Mouse (Mus musculus) hindbrain, embryonic 12.5 days (tissue): Measurements from ENCODE around the gene Evx2. TPM values are rescaled to one million over a fixed set of nuclear protein-coding genes. Genes with fewer than 3 reads are reported as not detected.

Experiments used
- ATAC-seq: fragments of 200-750 bp; cut with Nextera tagmentation; 2 replicates; pipeline ENCODE4 v1.8.0; 2017; ENCODE audit warnings: moderate TSS enrichment; ENCODE audit not compliant: low FRiP score
- H3K27ac ChIP-seq: fragments of 300-500 bp; sonication (generic); 2 replicates; pipeline ENCODE4 v1.5.1; 2016; ENCODE audit warnings: mild to moderate bottlenecking
- H3K27me3 ChIP-seq: fragments of 300-500 bp; sonication (generic); 2 replicates; pipeline ENCODE4 v1.6.1; 2016; ENCODE audit warnings: mild to moderate bottlenecking
- H3K36me3 ChIP-seq: fragments of 300-500 bp; sonication (generic); 2 replicates; pipeline ENCODE4 v1.6.1; 2016; ENCODE audit warnings: mild to moderate bottlenecking
- H3K4me1 ChIP-seq: fragments of 300-500 bp; sonication (generic); 2 replicates; pipeline ENCODE4 v1.6.1; 2016
- H3K4me2 ChIP-seq: fragments of 300-500 bp; sonication (generic); replicated peaks from 2 replicates; pipeline ENCODE4 v1.6.1; 2016; ENCODE audit warnings: mild to moderate bottlenecking
- H3K4me3 ChIP-seq: fragments of 300-500 bp; sonication (generic); 2 replicates; pipeline ENCODE4 v1.5.1; 2016; ENCODE audit warnings: mild to moderate bottlenecking
- H3K9ac ChIP-seq: fragments of 300-500 bp; sonication (generic); 2 replicates; pipeline ENCODE4 v1.6.1; 2016; ENCODE audit warnings: mild to moderate bottlenecking, moderate library complexity
- H3K9me3 ChIP-seq: fragments of 300-500 bp; sonication (generic); replicated peaks from 2 replicates; pipeline ENCODE4 v1.6.1; 2016; ENCODE audit warnings: mild to moderate bottlenecking
- WGBS: fragments of 180-500 bp; shearing (Covaris S2); methylation state at CpG from one replicate; pipeline ENCODE4 v1.1.7; 2016; 5-methylcytosine and 5-hydroxymethylcytosine counted together
- polyA plus RNA-seq: library from polyadenylated mRNA; unstranded; fragments of >200 nt; fragmentation: Nextera tagmentation; extraction: Ambion mirVana; gene quantifications from 2 replicates; pipeline ENCODE4 v1.2.1, GENCODE M21; 2016

Gene Evx2
- polyA plus RNA-seq, 1 experiment from 2014 or later, result 2.7 TPM

DNA sequence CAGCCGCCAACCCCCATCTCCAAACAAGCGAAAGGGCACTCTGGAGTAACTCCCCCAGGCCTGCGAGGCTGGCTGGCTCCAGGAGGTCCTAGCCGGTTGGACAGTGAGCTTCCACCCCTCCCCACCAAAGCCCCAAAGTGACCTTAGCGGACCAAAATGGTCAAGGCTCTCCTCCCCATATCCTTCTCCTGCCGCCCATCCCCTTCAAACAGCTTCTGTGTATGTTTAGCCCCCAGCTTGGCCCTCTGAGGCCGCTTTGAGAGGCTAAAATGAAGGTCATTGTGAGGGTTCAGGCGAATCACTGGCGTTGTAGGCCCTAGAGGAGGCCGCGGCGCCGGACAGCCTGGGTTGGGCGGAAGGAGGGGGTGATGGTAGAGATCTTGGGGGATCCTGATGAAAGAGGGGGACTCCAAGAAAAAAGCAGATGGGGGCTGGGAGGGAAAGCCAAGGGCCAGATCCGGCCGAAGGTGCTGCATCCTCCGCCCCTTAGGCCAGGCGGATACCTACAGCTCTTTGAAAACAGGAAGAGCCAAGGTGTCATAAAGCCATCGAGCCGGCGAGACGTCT, 41.3 kb upstream of the Evx2 start:
- H3K27ac ChIP-seq, result no peak overlapping the region
- peaks cover 92% of the 10 kb centered on the region for H3K27me3 ChIP-seq
- peaks cover 20% of the 10 kb centered on the region for H3K4me1 ChIP-seq
- H3K4me2 ChIP-seq, result no peak overlapping the region
- no peaks in the 10 kb centered on the region for H3K36me3 ChIP-seq
- no peak overlapping the region for H3K9ac ChIP-seq
- H3K4me3 ChIP-seq, result no peak overlapping the region
- H3K9me3 ChIP-seq, result no peaks in the 10 kb centered on the region
- ATAC-seq, result no peak
- under 1% methylated on average over 22 of the region's 22 CpGs for WGBS

DNA sequence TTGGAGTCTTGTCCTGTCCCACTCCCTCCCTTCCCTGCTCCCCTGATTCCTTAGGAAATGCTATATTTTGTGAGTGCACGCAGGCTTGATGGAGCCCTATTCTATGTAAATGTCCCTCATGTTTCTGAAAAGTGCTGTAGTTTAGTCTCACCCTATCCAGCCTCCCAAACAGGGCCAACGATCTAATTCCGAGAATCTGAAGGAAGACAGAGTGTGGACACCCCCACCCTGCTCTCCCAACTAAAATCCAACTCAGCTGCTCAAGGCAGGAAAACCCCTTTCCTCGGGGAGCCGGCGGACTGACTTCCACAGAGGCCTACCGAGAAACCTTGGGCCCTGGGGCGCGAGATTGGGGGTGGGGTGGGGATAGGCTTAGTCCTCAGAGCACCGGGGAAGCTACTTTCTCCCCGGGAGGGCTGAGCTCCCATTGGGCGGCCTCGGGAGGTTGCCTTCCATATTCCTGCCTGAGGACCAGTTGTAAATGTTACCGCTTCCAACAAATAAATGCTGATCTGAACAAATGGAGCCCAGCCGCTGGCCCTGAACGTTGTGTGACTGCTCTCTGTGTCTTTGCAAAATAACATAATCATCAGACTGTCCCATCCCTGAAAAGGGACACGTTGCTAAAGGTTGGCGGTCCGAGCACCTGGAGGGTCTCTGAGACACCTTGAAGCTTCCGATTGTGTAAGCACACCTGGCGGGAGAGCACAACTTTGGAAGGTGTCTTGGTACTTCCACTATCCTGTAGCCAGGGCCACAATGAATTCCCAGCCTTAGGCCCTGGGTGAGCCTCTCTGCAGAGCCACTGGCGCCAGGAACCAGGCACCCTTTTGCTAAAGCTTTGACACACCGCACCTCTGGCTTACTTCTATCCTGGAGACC, 40.5 kb upstream of the Evx2 start:
- H3K4me3 ChIP-seq, result no peak overlapping the region
- WGBS, result 1% methylated on average over 23 of the region's 23 CpGs

DNA sequence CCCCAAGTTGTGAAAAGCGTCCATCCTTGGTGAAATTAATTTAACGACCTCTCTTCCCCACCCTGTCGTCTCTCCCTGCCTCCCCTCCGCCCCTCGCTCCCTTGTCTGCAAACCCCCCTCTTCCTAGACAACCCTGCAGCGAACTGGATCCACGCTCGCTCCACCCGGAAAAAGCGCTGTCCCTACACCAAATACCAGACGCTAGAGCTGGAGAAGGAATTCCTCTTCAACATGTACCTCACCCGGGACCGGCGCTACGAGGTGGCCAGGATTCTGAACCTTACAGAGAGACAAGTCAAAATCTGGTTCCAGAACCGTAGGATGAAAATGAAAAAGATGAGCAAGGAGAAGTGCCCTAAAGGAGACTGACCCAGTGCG, 39.7 kb upstream of the Evx2 start:
- H3K9me3 ChIP-seq, result no peaks in the 10 kb centered on the region
- ATAC-seq, result no peak
- 1% methylated on average over 17 of the region's 17 CpGs for WGBS
- H3K4me3 ChIP-seq, result no peak overlapping the region
- H3K4me1 ChIP-seq, result peaks cover 10% of the 10 kb centered on the region
- no peak overlapping the region for H3K27ac ChIP-seq
- no peak overlapping the region for H3K9ac ChIP-seq
- no peak overlapping the region for H3K4me2 ChIP-seq
- H3K27me3 ChIP-seq, result peaks cover 96% of the 10 kb centered on the region
- H3K36me3 ChIP-seq, result no peaks in the 10 kb centered on the region

More for the DNA sequence above, 40.5 kb upstream of the Evx2 start:
- Histone ChIP-seq H3K36me3 (no peaks in the 10 kb centered on the region), H3K4me2 (no peak overlapping the region), H3K4me1 (peaks cover 14% of the 10 kb centered on the region), H3K27ac (no peak overlapping the region), H3K27me3 (peaks cover 96% of the 10 kb centered on the region), H3K9ac (no peak overlapping the region), H3K9me3 (no peaks in the 10 kb centered on the region)
- ATAC-seq, result no peak

DNA sequence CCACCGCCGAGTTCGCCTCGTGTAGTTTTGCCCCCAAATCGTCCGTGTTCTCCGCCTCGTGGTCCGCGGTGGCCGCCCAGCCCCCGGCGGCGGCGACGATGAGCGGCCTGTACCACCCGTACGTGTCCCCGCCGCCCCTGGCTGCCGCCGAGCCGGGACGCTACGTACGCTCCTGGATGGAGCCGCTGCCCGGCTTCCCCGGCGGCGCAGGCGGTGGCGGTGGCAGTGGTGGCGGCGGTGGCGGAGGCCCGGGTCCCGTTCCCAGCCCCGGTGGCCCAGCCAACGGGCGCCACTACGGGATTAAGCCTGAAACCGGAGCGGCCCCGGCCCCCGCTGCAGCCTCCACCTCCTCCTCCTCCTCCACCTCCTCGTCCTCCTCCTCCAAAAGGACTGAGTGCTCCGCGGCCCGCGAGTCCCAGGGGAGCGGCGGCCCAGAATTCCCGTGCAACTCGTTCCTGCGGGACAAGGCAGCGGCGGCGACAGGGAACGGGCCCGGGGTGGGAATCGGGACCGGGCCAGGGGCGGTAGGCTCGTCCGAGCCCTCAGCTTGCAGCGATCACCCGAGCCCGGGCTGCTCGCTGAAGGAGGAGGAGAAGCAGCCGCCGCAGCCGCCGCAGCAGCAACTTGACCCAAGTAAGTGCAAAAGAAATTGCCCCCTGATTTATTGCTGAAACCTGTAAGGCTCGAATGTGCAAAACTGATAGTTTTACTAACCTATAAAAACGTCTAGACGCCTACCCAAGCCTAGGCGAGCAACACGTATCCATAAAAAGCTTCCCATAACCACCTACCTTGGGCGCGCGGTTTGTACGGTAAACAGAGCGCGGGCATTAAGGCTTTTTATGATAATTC, 39.1 kb upstream of the Evx2 start:
- peak overlapping the region; percentile 48 for H3K4me2 ChIP-seq
- H3K36me3 ChIP-seq, result no peaks in the 10 kb centered on the region
- ATAC-seq, result 0 out of 2 replicates have a peak, but pooled peaks have one; percentile 26
- H3K9ac ChIP-seq, result no peak overlapping the region
- peaks cover 96% of the 10 kb centered on the region for H3K27me3 ChIP-seq
- H3K9me3 ChIP-seq, result no peaks in the 10 kb centered on the region
- no peak overlapping the region for H3K27ac ChIP-seq
- peaks cover 10% of the 10 kb centered on the region for H3K4me1 ChIP-seq
- WGBS, result under 1% methylated on average over 85 of the region's 86 CpGs
- peak overlapping the region; percentile 24 for H3K4me3 ChIP-seq

DNA sequence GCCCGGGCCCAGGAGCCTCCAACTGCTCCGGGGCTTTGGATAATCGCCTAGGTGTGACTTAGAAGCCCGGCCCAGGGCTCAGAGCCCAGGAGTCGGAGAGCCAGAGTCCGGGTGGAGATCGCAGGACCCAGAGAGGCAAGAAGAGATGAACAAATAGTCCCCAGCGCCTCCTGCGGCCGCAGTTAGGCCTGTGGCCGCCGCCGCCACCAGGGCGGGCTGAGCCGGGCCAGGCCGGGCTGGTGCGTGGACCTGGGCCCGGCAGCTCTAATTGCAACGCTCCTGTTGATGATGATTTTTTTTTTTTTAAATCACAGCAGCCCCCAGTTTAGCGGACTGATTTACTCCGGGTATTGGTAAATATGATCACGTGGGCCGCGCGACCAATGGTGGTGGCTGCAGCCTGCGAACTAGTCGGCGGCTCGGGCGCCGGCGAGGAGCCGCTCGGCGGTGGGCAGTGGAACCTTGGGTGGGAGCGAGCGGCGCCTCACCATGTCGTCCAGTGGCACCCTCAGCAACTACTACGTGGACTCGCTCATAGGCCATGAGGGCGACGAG, 38.3 kb upstream of the Evx2 start, which contains the start of gene Hoxd9:
Gene Hoxd9, plus strand, starts transcription at position 161 of the 555 bp plus-strand sequence.
- no peak within 1 kb of the TSS for H3K9ac ChIP-seq
- peak; percentile 80 for ATAC-seq
- no peaks in the 10 kb centered on the region for H3K9me3 ChIP-seq
- peak within 1 kb of the TSS; percentile 48 for H3K4me2 ChIP-seq
- H3K36me3 ChIP-seq, result no peaks in the 10 kb centered on the region
- H3K4me1 ChIP-seq, result peaks cover 10% of the 10 kb centered on the region
- H3K4me3 ChIP-seq, result peak within 1 kb of the TSS; percentile 24
- H3K27me3 ChIP-seq, result peaks cover 97% of the 10 kb centered on the region
- H3K27ac ChIP-seq, result no peak within 1 kb of the TSS
- under 1% methylated on average over 43 of the region's 43 CpGs for WGBS

DNA sequence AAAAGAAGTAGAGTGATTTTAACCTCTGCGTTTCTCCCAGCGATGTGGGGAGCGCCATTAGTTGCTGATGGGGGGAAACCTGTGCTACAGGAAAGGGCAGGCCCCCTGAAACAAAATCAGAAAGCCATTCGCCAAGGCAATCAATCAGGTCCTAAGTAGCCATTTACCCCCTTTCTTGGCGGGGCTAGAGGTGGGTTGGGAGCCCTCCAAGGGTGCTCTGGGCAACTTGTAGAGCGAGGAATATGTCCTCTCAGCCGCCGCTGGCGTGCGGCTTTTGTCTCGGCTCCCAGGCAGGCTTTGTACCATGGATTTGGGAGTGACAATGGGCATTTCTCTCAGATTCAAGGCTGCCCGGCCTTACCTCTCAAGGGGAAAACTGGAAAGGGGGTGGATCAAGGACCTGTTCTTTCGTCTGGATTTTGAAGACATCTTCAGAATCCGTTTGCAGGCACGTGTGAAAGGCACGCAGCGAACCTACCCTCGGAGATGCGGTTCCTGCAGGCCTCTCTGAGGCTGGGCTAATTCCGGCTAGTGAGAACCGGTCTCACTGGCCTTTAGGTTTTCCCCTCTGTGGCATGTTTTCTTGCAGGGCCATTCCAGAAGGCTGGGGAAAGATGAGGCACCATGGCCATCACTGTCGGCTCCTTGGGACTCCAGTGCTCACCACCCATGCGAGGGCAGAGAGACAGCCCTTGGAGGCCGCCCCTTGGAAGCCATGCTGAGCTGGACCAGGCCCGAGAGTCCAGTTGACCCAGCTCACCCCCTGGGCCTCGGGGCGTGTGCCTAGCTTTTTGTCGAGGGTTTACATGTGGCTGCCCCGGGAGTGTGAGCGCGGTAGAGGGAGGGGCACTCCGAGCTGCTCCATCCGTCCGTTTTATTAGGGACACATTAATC, 37.3 kb upstream of the Evx2 start:
- peaks cover 99% of the 10 kb centered on the region for H3K27me3 ChIP-seq
- peaks cover 10% of the 10 kb centered on the region for H3K4me1 ChIP-seq
- H3K27ac ChIP-seq, result no peak overlapping the region
- under 1% methylated on average over 34 of the region's 34 CpGs for WGBS
- H3K4me3 ChIP-seq, result no peak overlapping the region
- H3K36me3 ChIP-seq, result no peaks in the 10 kb centered on the region
- H3K4me2 ChIP-seq, result no peak overlapping the region
- no peaks in the 10 kb centered on the region for H3K9me3 ChIP-seq
- no peak overlapping the region for H3K9ac ChIP-seq
- ATAC-seq, result no peak

DNA sequence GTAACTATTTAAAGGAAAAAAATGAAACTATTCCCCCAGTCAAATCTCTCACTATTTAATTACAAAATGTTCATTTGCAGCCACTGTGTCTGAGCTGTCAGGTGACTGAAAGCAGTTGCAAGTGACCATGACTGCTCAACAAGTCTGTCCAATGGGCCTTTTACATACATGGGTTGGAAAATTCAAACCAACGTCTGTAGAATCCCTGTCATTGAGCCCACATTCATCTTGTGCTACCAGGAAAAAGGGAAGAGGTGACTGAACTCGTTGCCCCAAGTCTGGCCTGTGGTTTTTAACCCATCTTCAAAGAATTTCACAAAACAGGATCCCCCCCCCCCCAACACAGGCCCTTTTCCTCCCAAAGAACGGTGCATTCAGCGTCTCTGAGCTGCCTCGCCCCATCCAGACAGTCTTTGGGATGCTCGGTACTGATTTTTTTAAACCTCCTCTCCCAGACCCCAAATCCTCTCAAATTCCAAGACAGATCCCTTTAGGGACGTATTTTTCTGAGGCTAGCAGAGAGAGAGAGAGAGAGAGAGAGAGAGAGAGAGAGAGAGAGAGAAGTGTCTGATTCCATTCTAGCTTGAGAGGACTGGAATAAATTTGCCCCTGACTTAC, 36.6 kb upstream of the Evx2 start:
- H3K9ac ChIP-seq, result no peak overlapping the region
- under 1% methylated on average over 7 of the region's 7 CpGs for WGBS
- H3K9me3 ChIP-seq, result 0 out of 2 replicates have a peak, but pooled peaks cover 3% of the 10 kb centered on the region
- H3K36me3 ChIP-seq, result no peaks in the 10 kb centered on the region
- no peak for ATAC-seq
- peaks cover 10% of the 10 kb centered on the region for H3K4me1 ChIP-seq
- peaks cover 99% of the 10 kb centered on the region for H3K27me3 ChIP-seq
- no peak overlapping the region for H3K4me2 ChIP-seq
- no peak overlapping the region for H3K4me3 ChIP-seq
- H3K27ac ChIP-seq, result no peak overlapping the region

DNA sequence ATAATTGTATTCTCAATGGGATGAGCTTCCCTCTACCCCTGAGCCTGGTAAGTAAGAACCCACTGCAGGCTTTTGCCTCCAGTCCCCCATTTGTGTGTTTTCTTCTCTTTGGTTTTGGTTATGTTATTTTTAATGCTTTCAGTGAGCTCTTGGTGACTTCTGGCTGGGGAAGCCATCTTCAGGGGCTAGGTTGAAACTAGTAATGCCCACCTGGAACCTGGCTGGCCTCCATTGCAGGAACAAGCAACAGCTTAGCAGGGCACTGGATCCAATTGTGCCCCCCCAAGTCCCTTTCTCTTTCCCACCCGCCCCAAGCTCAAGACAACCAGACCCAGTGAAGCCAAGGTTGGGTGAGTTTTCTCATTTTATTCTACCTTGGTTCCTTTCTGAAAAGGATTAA, 36.0 kb upstream of the Evx2 start:
- H3K27ac ChIP-seq, result no peak overlapping the region
- H3K36me3 ChIP-seq, result no peaks in the 10 kb centered on the region
- peaks cover 10% of the 10 kb centered on the region for H3K4me1 ChIP-seq
- no peak overlapping the region for H3K9ac ChIP-seq
- H3K9me3 ChIP-seq, result 0 out of 2 replicates have a peak, but pooled peaks cover 3% of the 10 kb centered on the region
- no peak overlapping the region for H3K4me2 ChIP-seq
- H3K4me3 ChIP-seq, result no peak overlapping the region
- ATAC-seq, result no peak
- peaks cover 96% of the 10 kb centered on the region for H3K27me3 ChIP-seq
- 11% methylated on average over 1 of the region's 1 CpGs for WGBS

DNA sequence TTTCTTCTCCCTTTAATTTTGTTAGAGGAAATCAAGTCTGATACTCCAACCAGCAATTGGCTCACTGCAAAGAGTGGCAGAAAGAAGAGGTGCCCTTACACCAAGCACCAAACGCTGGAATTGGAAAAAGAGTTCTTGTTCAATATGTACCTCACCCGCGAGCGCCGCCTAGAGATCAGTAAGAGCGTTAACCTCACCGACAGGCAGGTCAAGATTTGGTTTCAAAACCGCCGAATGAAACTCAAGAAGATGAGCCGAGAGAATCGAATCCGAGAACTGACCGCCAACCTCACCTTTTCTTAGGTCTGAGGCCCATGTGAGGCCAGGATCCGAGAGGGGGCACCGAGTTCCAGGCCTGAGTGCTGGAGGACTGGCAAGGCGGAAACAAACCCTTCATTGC, 34.7 kb upstream of the Evx2 start:
- no peak overlapping the region for H3K27ac ChIP-seq
- WGBS, result 1% methylated on average over 16 of the region's 16 CpGs
- peaks cover 10% of the 10 kb centered on the region for H3K4me1 ChIP-seq
- ATAC-seq, result no peak
- H3K9me3 ChIP-seq, result 0 out of 2 replicates have a peak, but pooled peaks cover 3% of the 10 kb centered on the region
- H3K4me3 ChIP-seq, result no peak overlapping the region
- H3K36me3 ChIP-seq, result no peaks in the 10 kb centered on the region
- peaks cover 94% of the 10 kb centered on the region for H3K27me3 ChIP-seq
- H3K9ac ChIP-seq, result no peak overlapping the region
- no peak overlapping the region for H3K4me2 ChIP-seq

DNA sequence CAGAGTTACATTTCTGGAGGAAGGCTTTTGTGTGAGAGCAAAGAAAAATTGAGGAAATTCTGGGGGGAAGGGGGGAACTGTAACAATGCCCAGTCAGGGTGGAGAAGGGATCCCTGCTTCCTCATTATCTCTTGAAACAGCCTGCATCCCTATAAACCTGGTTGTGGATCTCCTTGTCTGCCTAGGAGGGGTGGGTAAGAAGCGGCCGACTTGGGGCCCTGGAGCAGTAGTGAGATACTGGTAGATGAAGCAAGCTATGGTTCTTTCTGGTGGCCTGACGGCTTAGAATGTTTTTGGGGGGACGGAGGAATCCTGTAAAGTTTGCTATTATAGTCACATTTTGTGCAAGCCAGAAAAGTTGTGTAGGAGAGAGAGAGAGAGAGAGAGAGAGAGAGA, 34.1 kb upstream of the Evx2 start:
- no peak overlapping the region for H3K9ac ChIP-seq
- no peak for ATAC-seq
- H3K4me2 ChIP-seq, result no peak overlapping the region
- 0 out of 2 replicates have a peak, but pooled peaks cover 3% of the 10 kb centered on the region for H3K9me3 ChIP-seq
- H3K4me3 ChIP-seq, result no peak overlapping the region
- WGBS, result 8% methylated on average over 4 of the region's 4 CpGs
- H3K36me3 ChIP-seq, result no peaks in the 10 kb centered on the region
- peaks cover 10% of the 10 kb centered on the region for H3K4me1 ChIP-seq
- H3K27ac ChIP-seq, result no peak overlapping the region
- peaks cover 95% of the 10 kb centered on the region for H3K27me3 ChIP-seq
